Mouse (Mus musculus): ENCODE measurements at regions not wholly inside any gene's neighbourhood (a gene's known extent, or its start where the extent isn't known, plus 50 kb on each side); places are given as distances from the start of the nearest gene placed in this dataset.

- no peak overlapping the region for H3K27ac ChIP-seq (ENCODE audit: insufficient read depth, low read depth)
- H3K79me2 ChIP-seq (replicated peaks; ENCODE audit: control insufficient read depth, extremely low read depth, insufficient read depth, poor library complexity, severe bottlenecking), result no peaks in the 10 kb centered on the region
- H3K27me3 ChIP-seq (replicated peaks), result no peaks in the 10 kb centered on the region
- no peak overlapping the region for H3K9ac ChIP-seq (ENCODE audit: insufficient read depth, low read depth)
- H3K4me1 ChIP-seq (ENCODE audit: control insufficient read depth in 1 of 2, insufficient read depth in 2 of 2), result peaks cover 0 to 7% of the 10 kb centered on the region in 2 experiments; a peak in 1 of 4 replicates
- dilution Hi-C loops (cut with MboI; ENCODE audit: extremely low pct_ligation_motif_present, extremely low pct_unique_long_range_greater_than_20kb, low sequenced_read_pairs) (no loop called here), in situ Hi-C loops (cut with MboI; ENCODE audit: low pct_ligation_motif_present, low pct_unique_long_range_greater_than_20kb, low sequenced_read_pairs) (no loop called here)
- no peak for TF ChIP-seq ELF1 (IDR thresholded peaks at IDR 0.05; ENCODE audit: low read depth, low read length)
- no peak for TF ChIP-seq USF1 (IDR thresholded peaks at IDR 0.05; ENCODE audit: low read depth, low read length)
- TF ChIP-seq TBP (conservative IDR thresholded peaks at IDR 0.05; ENCODE audit: low read depth, low read length), result no peak
- no peak for TF ChIP-seq E2F4 (IDR thresholded peaks at IDR 0.05; ENCODE audit: insufficient replicate concordance, low read depth, low read length)
- TF ChIP-seq ZMIZ1 (IDR thresholded peaks at IDR 0.05; ENCODE audit: low read depth, low read length), result no peak
- no peak for TF ChIP-seq IRF4 (IDR thresholded peaks at IDR 0.05; ENCODE audit: low read depth, low read length)
- TF ChIP-seq ZKSCAN1 (IDR thresholded peaks at IDR 0.05; ENCODE audit: borderline replicate concordance, low read depth, low read length), result no peak
- no peak for TF ChIP-seq NRF1 (IDR thresholded peaks at IDR 0.05; ENCODE audit: low read depth, low read length)
- TF ChIP-seq ZNF384 (IDR thresholded peaks at IDR 0.05; ENCODE audit: low read depth, low read length), result no peak
- TF ChIP-seq SIN3A (IDR thresholded peaks at IDR 0.05; ENCODE audit: low read length), result no peak
- H3K36me3 ChIP-seq (replicated peaks in 1 of 2; ENCODE audit: control insufficient read depth in 1 of 2, insufficient read depth in 1 of 2, low read length in 1 of 2), result no peaks in the 10 kb centered on the region
- H3K4me3 ChIP-seq (replicated peaks in 1 of 3; ENCODE audit: low read depth in 2 of 3, low read length in 2 of 3, poor library complexity in 1 of 3), result no peak overlapping the region
- no peaks in the 10 kb centered on the region for H3K9me3 ChIP-seq (replicated peaks; ENCODE audit: low read length)
- H3K4me2 ChIP-seq (ENCODE audit: insufficient read depth, low read depth, poor library complexity, severe bottlenecking), result no peak overlapping the region
- DNase-seq (ENCODE audit: extremely low read depth), result no peak
These were observed 574.6 kb downstream of the Stpg2 start for GRCm38 (mm10) chr3:139780054-139780453.

GRCm38 (mm10) chr3:139783406-139783805, 577.9 kb downstream of the Stpg2 start:
- in situ Hi-C loops (cut with MboI; ENCODE audit: low pct_ligation_motif_present, low pct_unique_long_range_greater_than_20kb, low sequenced_read_pairs), result no loop called here
- no peak for TF ChIP-seq ELF1 (IDR thresholded peaks at IDR 0.05; ENCODE audit: low read depth, low read length)
- no peak for TF ChIP-seq POLR2A (IDR thresholded peaks at IDR 0.05; ENCODE audit: low read depth, low read length)
- no peak for TF ChIP-seq PAX5 (IDR thresholded peaks at IDR 0.05; ENCODE audit: low read length)
- TF ChIP-seq POLR2AphosphoS2 (IDR thresholded peaks at IDR 0.05; ENCODE audit: low read depth, low read length), result no peak
- no peak for TF ChIP-seq MYC (IDR thresholded peaks at IDR 0.05; ENCODE audit: low read depth, low read length)
- no peak for TF ChIP-seq JUND (conservative IDR thresholded peaks at IDR 0.05; ENCODE audit: low read depth, low read length)
- TF ChIP-seq MXI1 (IDR thresholded peaks at IDR 0.05; ENCODE audit: low read depth, low read length), result no peak
- TF ChIP-seq EP300 (IDR thresholded peaks at IDR 0.05; ENCODE audit: low read length), result no peak
- no peak for TF ChIP-seq ZKSCAN1 (IDR thresholded peaks at IDR 0.05; ENCODE audit: borderline replicate concordance, low read depth, low read length)
- TF ChIP-seq MAFK (IDR thresholded peaks at IDR 0.05; ENCODE audit: insufficient replicate concordance, low read length), result no peak
- no peak for TF ChIP-seq USF1 (IDR thresholded peaks at IDR 0.05; ENCODE audit: low read depth, low read length)
- H3K4me1 ChIP-seq (ENCODE audit: control insufficient read depth in 1 of 2, insufficient read depth in 2 of 2), result peaks cover 4 to 7% of the 10 kb centered on the region in 2 experiments; a peak in 3 of 4 replicates

More at GRCm38 (mm10) chr3:139783406-139783805, 577.9 kb downstream of the Stpg2 start:
- H3K4me2 ChIP-seq (ENCODE audit: insufficient read depth, low read depth, poor library complexity, severe bottlenecking), result no peak overlapping the region
- H3K79me2 ChIP-seq (replicated peaks; ENCODE audit: control insufficient read depth, extremely low read depth, insufficient read depth, poor library complexity, severe bottlenecking), result no peaks in the 10 kb centered on the region
- H3K9ac ChIP-seq (ENCODE audit: insufficient read depth, low read depth), result no peak overlapping the region
- peaks cover 0 to 2% of the 10 kb centered on the region in 2 experiments for H3K36me3 ChIP-seq (replicated peaks in 1 of 2; ENCODE audit: control insufficient read depth in 1 of 2, insufficient read depth in 1 of 2, low read length in 1 of 2)
- H3K27ac ChIP-seq (ENCODE audit: insufficient read depth, low read depth), result no peak overlapping the region
- H3K9me3 ChIP-seq (replicated peaks; ENCODE audit: low read length), result no peaks in the 10 kb centered on the region
- H3K27me3 ChIP-seq (replicated peaks), result no peaks in the 10 kb centered on the region
- no peak for DNase-seq (ENCODE audit: extremely low read depth)
- dilution Hi-C loops (cut with MboI; ENCODE audit: extremely low pct_ligation_motif_present, extremely low pct_unique_long_range_greater_than_20kb, low sequenced_read_pairs), result no loop called here
- H3K4me3 ChIP-seq (replicated peaks in 1 of 3; ENCODE audit: low read depth in 2 of 3, low read length in 2 of 3, poor library complexity in 1 of 3), result no peak overlapping the region

Measured in CH12.LX (cell line).